Mouse (Mus musculus): ENCODE measurements at regions not wholly inside any gene's neighbourhood (a gene's known extent, or its start where the extent isn't known, plus 50 kb on each side); places are given as distances from the start of the nearest gene placed in this dataset.

- DNase-seq = no peak
Observed at GRCm38 (mm10) chr2:72541246-72541645, 65.3 kb downstream of the Cdca7 start.

GRCm38 (mm10) chr2:72545453-72545852, 69.5 kb downstream of the Cdca7 start:
- DNase-seq = no peak

GRCm38 (mm10) chr2:72546476-72546875, 70.5 kb downstream of the Cdca7 start:
- DNase-seq = peak in 1 of 2 experiments; percentile 43

GRCm38 (mm10) chr2:72546963-72547362, 71.0 kb downstream of the Cdca7 start:
- DNase-seq = no peak

GRCm38 (mm10) chr2:72551268-72551667, 75.3 kb downstream of the Cdca7 start:
- DNase-seq = no peak

- peak; percentile 12 to 32 for DNase-seq
Observed at GRCm38 (mm10) chr2:72554603-72555002, 78.6 kb downstream of the Cdca7 start.

- DNase-seq = no peak
Observed at GRCm38 (mm10) chr2:72555116-72555515, 79.2 kb downstream of the Cdca7 start.

GRCm38 (mm10) chr2:72555556-72555955, 79.6 kb downstream of the Cdca7 start:
- DNase-seq = no peak

GRCm38 (mm10) chr2:72556064-72556821, 80.3 kb downstream of the Cdca7 start:
- DNase-seq = no peak

- DNase-seq = peak in 1 of 2 experiments; percentile 42
Observed at GRCm38 (mm10) chr2:72557161-72557560, 81.2 kb downstream of the Cdca7 start.

GRCm38 (mm10) chr2:72557565-72558260, 81.8 kb downstream of the Cdca7 start:
- no peak for DNase-seq

- DNase-seq = no peak
Observed at GRCm38 (mm10) chr2:72561383-72561782, 85.4 kb downstream of the Cdca7 start.

- DNase-seq = no peak
Observed at GRCm38 (mm10) chr2:72578322-72578721, 102.4 kb downstream of the Cdca7 start.

- no peak for DNase-seq
Observed at GRCm38 (mm10) chr2:72581136-72581535, 105.2 kb downstream of the Cdca7 start.

GRCm38 (mm10) chr2:72588814-72589213, 112.9 kb downstream of the Cdca7 start:
- no peak for DNase-seq

GRCm38 (mm10) chr2:72592011-72592410, 116.1 kb downstream of the Cdca7 start:
- no peak for DNase-seq

GRCm38 (mm10) chr2:72596994-72597925, 121.3 kb downstream of the Cdca7 start:
- DNase-seq = no peak

GRCm38 (mm10) chr2:72597941-72598340, 122.0 kb downstream of the Cdca7 start:
- no peak for DNase-seq

- no peak for DNase-seq
Observed at GRCm38 (mm10) chr2:72600723-72601122, 124.8 kb downstream of the Cdca7 start.

- no peak for DNase-seq
Observed at GRCm38 (mm10) chr2:72602152-72602551, 126.2 kb downstream of the Cdca7 start.

GRCm38 (mm10) chr2:72612221-72612620, 136.3 kb downstream of the Cdca7 start:
- no peak for DNase-seq

GRCm38 (mm10) chr2:72614256-72614655, 138.3 kb downstream of the Cdca7 start:
- peak; percentile 72 to 84 for DNase-seq

- DNase-seq = no peak
Observed at GRCm38 (mm10) chr2:72615869-72616268, 139.9 kb downstream of the Cdca7 start.

Data from lung, postnatal 4 days (tissue).